Mouse (Mus musculus) adrenal gland, postnatal 4 days (tissue): ENCODE results near the gene Sh3gl2. TPM values are rescaled to one million over a fixed set of nuclear protein-coding genes. Genes with fewer than 3 reads are reported as not detected.
A peak's percentile ranks its signal among the peaks of the same experiment; 100 is the strongest.

Source experiments
- DNase-seq, 2 experiments: peaks; one replicate each; pipeline ENCODE4 v3.0.0; 2021 to 2022; ENCODE audit warnings: low spot score in 2 of 2, mixed read lengths in 2 of 2
- long read RNA-seq, 2 experiments: library from polyadenylated mRNA; stranded (forward); transcript quantifications; one replicate each; pipeline ENCODE4 v2.0.0; 2021
- total RNA-seq, 2 experiments: library from RNA; stranded (reverse); gene quantifications; 2 replicates each; pipeline ENCODE4 v1.2.3; 2021

The Sh3gl2 gene
- total RNA-seq = 10 to 100 TPM; 13.0 to 16.5 TPM
- long read RNA-seq, experiment 1, transcript Sh3gl2-201 (9 exons, 2,822 nt) = major isoform, 5 of 7 reads
- long read RNA-seq, experiment 1, partial matches to known transcripts = 0 of 7 reads
- long read RNA-seq, experiment 1, other reads (novel, unspliced or antisense) = 2 of 7 reads
- long read RNA-seq, experiment 2, transcript Sh3gl2-201 (9 exons, 2,822 nt) = major isoform, 22 of 25 reads
- long read RNA-seq, experiment 2, partial matches to known transcripts = 1 of 25 reads
- long read RNA-seq, experiment 2, other reads (novel, unspliced or antisense) = 2 of 25 reads

- peak in 1 of 2 experiments; percentile 10 for DNase-seq
These were observed at the start of gene Sh3gl2 for GRCm38 (mm10) chr4:85205071-85205635. TSS of gene Sh3gl2 (plus strand) at chr4:85205126.

GRCm38 (mm10) chr4:85161156-85161555 lies 43.8 kb upstream of the Sh3gl2 start:
- no peak for DNase-seq

GRCm38 (mm10) chr4:85162468-85163312 lies 42.2 kb upstream of the Sh3gl2 start:
- peak in 1 of 2 experiments; percentile 7 for DNase-seq

- DNase-seq = no peak
These were observed 41.7 kb upstream of the Sh3gl2 start for GRCm38 (mm10) chr4:85163313-85163615.

GRCm38 (mm10) chr4:85168001-85168400 lies 36.9 kb upstream of the Sh3gl2 start:
- DNase-seq = no peak

- no peak for DNase-seq
These were observed 29.5 kb upstream of the Sh3gl2 start for GRCm38 (mm10) chr4:85175466-85175865.

GRCm38 (mm10) chr4:85178394-85179051 lies 26.4 kb upstream of the Sh3gl2 start:
- DNase-seq = no peak

GRCm38 (mm10) chr4:85186011-85186410 lies 18.9 kb upstream of the Sh3gl2 start:
- DNase-seq = no peak

GRCm38 (mm10) chr4:85196201-85196600 lies 8.7 kb upstream of the Sh3gl2 start:
- DNase-seq = no peak

GRCm38 (mm10) chr4:85198431-85198830 lies 6.5 kb upstream of the Sh3gl2 start:
- no peak for DNase-seq

GRCm38 (mm10) chr4:85202582-85202981 lies 2.3 kb upstream of the Sh3gl2 start:
- DNase-seq = no peak

GRCm38 (mm10) chr4:85205636-85206211 lies 798 bp downstream of the Sh3gl2 start:
- DNase-seq = no peak

- no peak for DNase-seq
These were observed 1.9 kb downstream of the Sh3gl2 start for GRCm38 (mm10) chr4:85206675-85207400.

GRCm38 (mm10) chr4:85207515-85207914 lies 2.6 kb downstream of the Sh3gl2 start:
- no peak for DNase-seq

- no peak for DNase-seq
These were observed 3.6 kb downstream of the Sh3gl2 start for GRCm38 (mm10) chr4:85208531-85208930.

GRCm38 (mm10) chr4:85210953-85211352 lies 6.0 kb downstream of the Sh3gl2 start:
- no peak for DNase-seq

- no peak for DNase-seq
These were observed 12.1 kb downstream of the Sh3gl2 start for GRCm38 (mm10) chr4:85217003-85217402.

- DNase-seq = no peak
These were observed 17.8 kb downstream of the Sh3gl2 start for GRCm38 (mm10) chr4:85222716-85223115.

- DNase-seq = no peak
These were observed 21.8 kb downstream of the Sh3gl2 start for GRCm38 (mm10) chr4:85226731-85227130.
